ENCODE assay signal across 7 mouse cellular contexts in the genomic region with DNA sequence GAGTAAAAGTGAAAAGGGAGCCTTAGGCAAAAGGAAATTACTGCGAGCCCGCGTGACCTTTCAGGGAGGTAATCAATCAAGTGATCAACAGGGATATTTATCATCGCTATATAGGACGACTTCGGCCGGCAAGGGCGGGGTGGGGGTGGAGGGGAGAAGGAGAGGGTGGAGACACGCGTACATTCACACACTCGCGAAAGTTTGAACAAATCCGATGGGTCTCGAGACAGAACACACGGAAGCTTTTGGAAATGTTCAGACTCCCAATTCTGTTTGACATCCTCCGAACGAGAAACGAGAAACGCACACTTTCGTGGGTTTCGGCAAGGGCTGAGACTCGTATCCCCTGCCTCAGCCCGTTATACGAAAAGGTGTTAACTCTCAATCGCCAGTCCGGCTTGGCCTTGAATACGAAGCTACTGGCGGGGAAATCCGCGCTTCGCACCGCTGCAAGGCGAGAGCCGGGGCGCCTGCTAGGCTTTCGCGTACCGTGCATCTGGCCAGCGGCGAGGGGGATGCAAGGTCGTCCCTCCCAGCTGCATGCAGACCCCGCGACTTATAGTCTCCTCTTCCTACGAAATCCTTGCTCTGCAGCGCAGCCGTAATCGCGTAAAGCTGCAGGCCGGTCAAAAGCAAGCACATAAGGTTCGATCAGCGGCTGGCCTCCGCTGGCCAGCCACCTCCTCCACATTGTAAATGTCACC. TPM values are rescaled to one million over a fixed set of nuclear protein-coding genes. Genes with fewer than 3 reads are reported as not detected.
DNase-seq lines count a peak whose midpoint lies in the region; TF ChIP-seq lines count a peak whose summit lies in the region.

No protein-coding gene starts in this region.

- WGBS in heart, adult 2 months = 2% methylated on average over 52 of the region's 52 CpGs

- peaks cover 81% of the 10 kb centered on the region for H3K27me3 ChIP-seq in E14TG2a.4 (ENCODE audit: insufficient read depth, low read length)
- H3K27me3 ChIP-seq in heart, adult 2 months (ENCODE audit: control insufficient read depth, insufficient read depth, low read length) = peaks cover under 1% of the 10 kb centered on the region; the same call in 1 of the 2 replicates

- TF ChIP-seq POLR2A in heart, adult 2 months (IDR thresholded peaks at IDR 0.05; ENCODE audit: insufficient read depth, low read depth, low read length) = no peak

- in situ Hi-C loops in ES-E14 (cut with MboI; ENCODE audit: low sequenced_read_pairs in 2 of 2, unreplicated experiment in 2 of 2) = loop anchor here in 1 of 2 experiments (25.0 kb wide), 1 partner anchor 502 kb away; no protein-coding TSS in a partner anchor

- intact Hi-C loops in heart, adult 2 months (cut with DNase I) = loop anchor here (2.0 to 10.0 kb wide), 3 partner anchors 269 to 409 kb away; no protein-coding TSS in a partner anchor

- no peak overlapping the region for H3K27ac ChIP-seq in ES-E14 (ENCODE audit: insufficient read depth, low read depth, low read length, poor library complexity, severe bottlenecking)
- H3K27ac ChIP-seq in heart, adult 2 months = peak overlapping the region; percentile 74

- no peak for DNase-seq in ES-E14 (ENCODE audit: low read depth, low spot score)
- DNase-seq in heart, adult 2 months = peak; percentile 54 to 72
- peak; percentile 25 for DNase-seq in kidney, adult 9 months
- DNase-seq in lung, postnatal 36 days = peak; percentile 37
- DNase-seq in right cerebral cortex, postnatal 25 days = no peak
- DNase-seq in right cerebral cortex, adult 18-20 months = no peak

- no peak for TF ChIP-seq CTCF in E14TG2a.4 (conservative IDR thresholded peaks at IDR 0.05; ENCODE audit: low read length)
- no peak for TF ChIP-seq CTCF in heart, adult 2 months (IDR thresholded peaks at IDR 0.05)

- H3K9ac ChIP-seq in ES-E14 (ENCODE audit: insufficient read depth, low read depth, low read length, poor library complexity, severe bottlenecking) = no peak overlapping the region
- peak overlapping the region; percentile 62 for H3K9ac ChIP-seq in heart, adult 2 months (ENCODE audit: low read depth, low read length)

- H3K9me3 ChIP-seq in E14TG2a.4 (ENCODE audit: low read length) (no peaks in the 10 kb centered on the region), ES-E14 (ENCODE audit: control insufficient read depth, insufficient read depth, low read depth, low read length) (no peaks in the 10 kb centered on the region)

- H3K4me3 ChIP-seq in E14TG2a.4 (replicated peaks; ENCODE audit: low read length) = peak overlapping the region; percentile 75
- H3K4me3 ChIP-seq in ES-E14 (ENCODE audit: insufficient read depth in 1 of 2, low read depth in 1 of 2, low read length in 2 of 2, poor library complexity in 1 of 2, severe bottlenecking in 1 of 2) = peak overlapping the region; percentile 10 to 45; a peak in 2 of 4 replicates
- peak overlapping the region; percentile 61 for H3K4me3 ChIP-seq in heart, adult 2 months

- H3K4me1 ChIP-seq in E14TG2a.4 (replicated peaks; ENCODE audit: low read depth, low read length) = peaks cover 62% of the 10 kb centered on the region
- H3K4me1 ChIP-seq in ES-E14 (ENCODE audit: control insufficient read depth in 2 of 2, insufficient read depth in 2 of 2, low read length in 2 of 2, poor library complexity in 1 of 2) = peaks cover 0 to 1% of the 10 kb centered on the region in 2 experiments; a peak in 2 of 4 replicates
- H3K4me1 ChIP-seq in heart, adult 2 months (ENCODE audit: control insufficient read depth, insufficient read depth, low read length) = no peaks in the 10 kb centered on the region

- no peaks in the 10 kb centered on the region for H3K36me3 ChIP-seq in E14TG2a.4 (ENCODE audit: insufficient read depth, low read length)
- H3K36me3 ChIP-seq in ES-E14 (ENCODE audit: control insufficient read depth, insufficient read depth, low read length, poor library complexity, severe bottlenecking) = no peaks in the 10 kb centered on the region
- H3K36me3 ChIP-seq in heart, adult 2 months (ENCODE audit: control insufficient read depth, insufficient read depth, low read length) = no peaks in the 10 kb centered on the region

- TF ChIP-seq EP300 in heart, adult 2 months (IDR thresholded peaks at IDR 0.05; ENCODE audit: insufficient read depth, low read depth, low read length) = no peak

- H3K79me2 ChIP-seq in heart, adult 2 months (replicated peaks; ENCODE audit: control insufficient read depth, insufficient read depth, low read length) = no peaks in the 10 kb centered on the region

TF ChIP-seq in ES-E14, 5 proteins besides CTCF, POLR2A, EP300 and RAD21:
- TF ChIP-seq MAFK (IDR thresholded peaks at IDR 0.05; ENCODE audit: insufficient read depth, low read depth, low read length) = no peak
- TF ChIP-seq ZNF384 (IDR thresholded peaks at IDR 0.05; ENCODE audit: low read depth, low read length) = no peak
- TF ChIP-seq CHD2 (IDR thresholded peaks at IDR 0.05; ENCODE audit: low read depth, low read length) = no peak
- no peak for TF ChIP-seq HCFC1 (IDR thresholded peaks at IDR 0.05; ENCODE audit: borderline replicate concordance, insufficient read depth, low read length)
- TF ChIP-seq ZC3H11A (IDR thresholded peaks at IDR 0.05; ENCODE audit: borderline replicate concordance, low read depth, low read length) = no peak

RNA-seq across cellular contexts. Expression of gene Mecom, which starts 33.6 kb away (rescaled TPM):
- 2.1 and 2.3 TPM in 2 replicates for total RNA-seq in ES-E14 (2012; rRNA removed)
- 10 to 100 TPM; 12.5 to 18.6 TPM for total RNA-seq in heart, adult 2 months (2021)
- 5.2 and 11.9 TPM in 2 replicates for polyA plus RNA-seq in heart, adult 2 months (2012; rRNA removed)

Comparison
In these comparisons a context has a peak if more than half of its experiments do, and no peak if none do; other contexts are left out.
1. DNase-seq: peak in heart, adult 2 months (2 of 2), kidney, adult 9 months (single experiment) and lung, postnatal 36 days (single experiment); none in ES-E14 (single experiment), right cerebral cortex, postnatal 25 days (single experiment) and right cerebral cortex, adult 18-20 months (single experiment).
2. Peak in every context shown above with its lines, with median percentiles within 50 percentile points of each other: H3K4me3 ChIP-seq.